Mouse (Mus musculus) embryonic facial prominence, embryonic 11.5 days (tissue): Measurements from ENCODE around the gene Pomgnt2. TPM values are rescaled to one million over a fixed set of nuclear protein-coding genes. Genes with fewer than 3 reads are reported as not detected.

Source experiments
- ATAC-seq: fragments of 200-750 bp; cut with Nextera tagmentation; replicated peaks from 2 replicates; pipeline ENCODE4 v1.8.0; 2017; ENCODE audit warnings: low read depth; ENCODE audit not compliant: insufficient number of reproducible peaks, low FRiP score, low TSS enrichment
- DNase-seq: peaks from one replicate; pipeline ENCODE4 v3.0.0-alpha.2; 2015; ENCODE audit warnings: low spot score
- H3K27ac ChIP-seq: fragments of 300-500 bp; sonication (generic); replicated peaks from 2 replicates; pipeline ENCODE4 v1.5.1; 2014; ENCODE audit warnings: mild to moderate bottlenecking, low read depth, low read length, control low read depth
- H3K27me3 ChIP-seq: fragments of 300-500 bp; sonication (generic); 2 replicates; pipeline ENCODE4 v1.6.1; 2014; ENCODE audit warnings: mild to moderate bottlenecking, low read length, moderate library complexity, mixed read lengths; ENCODE audit not compliant: control insufficient read depth, insufficient read depth
- H3K36me3 ChIP-seq: fragments of 300-500 bp; sonication (generic); replicated peaks from 2 replicates; pipeline ENCODE4 v1.6.1; 2014; ENCODE audit warnings: low read depth, mild to moderate bottlenecking, low read length, moderate library complexity, mixed read lengths; ENCODE audit not compliant: control insufficient read depth, insufficient read depth
- H3K4me1 ChIP-seq: fragments of 300-500 bp; sonication (generic); 2 replicates; pipeline ENCODE4 v1.6.1; 2014; ENCODE audit warnings: low read length, mixed read lengths; ENCODE audit not compliant: control insufficient read depth, insufficient read depth
- H3K4me2 ChIP-seq: fragments of 300-500 bp; sonication (generic); 2 replicates; pipeline ENCODE4 v1.6.1; 2014; ENCODE audit warnings: low read depth, mild to moderate bottlenecking, control low read depth, low read length, moderate library complexity
- H3K4me3 ChIP-seq: fragments of 300-500 bp; sonication (generic); 2 replicates; pipeline ENCODE4 v1.5.1; 2014; ENCODE audit warnings: low read depth, low read length, control low read depth
- H3K9ac ChIP-seq: fragments of 300-500 bp; sonication (generic); replicated peaks from 2 replicates; pipeline ENCODE4 v1.6.1; 2014; ENCODE audit warnings: mild to moderate bottlenecking, control low read depth, low read length
- H3K9me3 ChIP-seq: fragments of 300-500 bp; sonication (generic); replicated peaks from 2 replicates; pipeline ENCODE4 v1.6.1; 2016; ENCODE audit warnings: mild to moderate bottlenecking, low read length, inconsistent platforms, mixed read lengths; ENCODE audit not compliant: control insufficient read depth
- WGBS: fragments of 180-500 bp; shearing (Covaris S2); extraction: QIAGEN DNeasy Blood & Tissue Kit; methylation state at CpG from one replicate; pipeline ENCODE4 v1.1.7; 2014; 5-methylcytosine and 5-hydroxymethylcytosine counted together
- polyA plus RNA-seq: library from polyadenylated mRNA; unstranded; fragments of >200 nt; fragmentation: Nextera tagmentation; extraction: Ambion mirVana; gene quantifications from 2 replicates; pipeline ENCODE4 v1.2.1, GENCODE M21; 2014

Pomgnt2 gene
- polyA plus RNA-seq, 1 experiment from 2014 or later, result 6.9 TPM

GRCm38 (mm10) chr9:121981046-121981445 is 15.9 kb downstream of the Pomgnt2 start:
- Histone ChIP-seq H3K36me3 (no peaks in the 10 kb centered on the region), H3K4me2 (no peak overlapping the region), H3K9ac (no peak overlapping the region), H3K4me3 (no peak overlapping the region), H3K9me3 (no peaks in the 10 kb centered on the region), H3K27ac (no peak overlapping the region), H3K27me3 (no peaks in the 10 kb centered on the region), H3K4me1 (no peaks in the 10 kb centered on the region)
- 83% methylated on average over 9 of the region's 9 CpGs for WGBS
- ATAC-seq (no peak), DNase-seq (no peak)

DNA sequence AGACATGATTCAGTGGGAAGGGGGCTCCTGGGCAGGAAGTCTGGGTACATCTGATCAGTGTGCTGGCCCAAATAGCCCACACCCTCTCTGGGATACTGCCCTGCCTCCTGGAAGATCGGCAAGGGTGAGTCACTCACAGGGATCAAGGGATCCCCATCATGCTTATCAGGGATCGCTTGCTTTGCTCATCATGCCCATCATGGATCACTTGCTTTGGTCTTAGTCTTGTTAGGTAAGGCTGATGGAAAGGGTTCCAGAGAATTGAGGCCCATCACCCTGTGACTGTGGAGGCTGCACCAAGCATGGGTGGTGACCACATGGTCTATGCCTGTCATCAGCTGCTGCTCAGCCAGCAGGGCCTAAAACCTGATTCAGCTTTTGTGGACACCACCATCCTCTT is 21.6 kb downstream of the Pomgnt2 start:
- Histone ChIP-seq H3K9ac (no peak overlapping the region), H3K9me3 (no peaks in the 10 kb centered on the region), H3K4me1 (no peaks in the 10 kb centered on the region), H3K4me3 (no peak overlapping the region), H3K36me3 (no peaks in the 10 kb centered on the region), H3K27ac (no peak overlapping the region), H3K4me2 (no peak overlapping the region), H3K27me3 (no peaks in the 10 kb centered on the region)
- WGBS, result 81% methylated on average over 2 of the region's 2 CpGs
- no peak for DNase-seq
- no peak for ATAC-seq

- DNase-seq (no peak), ATAC-seq (no peak)
- Histone ChIP-seq H3K4me2 (no peak overlapping the region), H3K9ac (no peak overlapping the region), H3K4me3 (no peak overlapping the region), H3K36me3 (no peaks in the 10 kb centered on the region), H3K9me3 (no peaks in the 10 kb centered on the region), H3K27me3 (no peaks in the 10 kb centered on the region), H3K27ac (no peak overlapping the region), H3K4me1 (no peaks in the 10 kb centered on the region)
- WGBS, result 84% methylated on average over 12 of the region's 12 CpGs
These were observed 22.5 kb downstream of the Pomgnt2 start for GRCm38 (mm10) chr9:121974141-121974986.

DNA sequence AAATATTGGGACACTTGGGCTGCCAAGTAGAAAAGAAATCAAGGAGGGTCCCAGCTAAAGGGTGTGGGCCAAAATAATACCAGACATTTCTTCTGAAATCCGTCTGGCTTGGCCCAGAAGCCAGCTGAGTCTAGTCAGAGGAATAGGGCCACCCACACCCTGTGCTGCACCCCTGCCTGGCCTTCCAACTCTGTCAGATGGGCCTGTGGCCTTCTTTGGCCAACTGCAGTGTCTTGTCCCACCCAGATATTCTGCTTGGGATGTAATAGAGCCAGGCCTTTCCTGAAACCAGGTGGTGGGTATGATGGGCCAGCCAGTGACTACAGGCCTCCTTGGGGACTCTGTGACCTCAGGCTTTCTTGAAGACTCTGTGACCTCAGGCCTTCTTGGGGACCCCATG is 23.7 kb downstream of the Pomgnt2 start:
- H3K4me3 ChIP-seq, result no peak overlapping the region

GRCm38 (mm10) chr9:121969841-121970381 is 27.0 kb downstream of the Pomgnt2 start:
- DNase-seq (no peak), ATAC-seq (no peak)
- H3K9ac ChIP-seq, result no peak overlapping the region
- H3K4me2 ChIP-seq, result no peak overlapping the region
- H3K27me3 ChIP-seq, result no peaks in the 10 kb centered on the region
- no peaks in the 10 kb centered on the region for H3K36me3 ChIP-seq
- no peak overlapping the region for H3K27ac ChIP-seq
- 61% methylated on average over 5 of the region's 5 CpGs for WGBS
- H3K4me3 ChIP-seq, result no peak overlapping the region
- no peaks in the 10 kb centered on the region for H3K4me1 ChIP-seq
- no peaks in the 10 kb centered on the region for H3K9me3 ChIP-seq

More for the DNA sequence above, 23.7 kb downstream of the Pomgnt2 start:
- no peaks in the 10 kb centered on the region for H3K27me3 ChIP-seq
- no peak for ATAC-seq
- DNase-seq, result no peak
- H3K36me3 ChIP-seq, result no peaks in the 10 kb centered on the region
- no peak overlapping the region for H3K4me2 ChIP-seq
- no peaks in the 10 kb centered on the region for H3K4me1 ChIP-seq
- no peak overlapping the region for H3K27ac ChIP-seq
- H3K9me3 ChIP-seq, result no peaks in the 10 kb centered on the region
- no peak overlapping the region for H3K9ac ChIP-seq
- 57% methylated on average over 1 of the region's 1 CpGs for WGBS

DNA sequence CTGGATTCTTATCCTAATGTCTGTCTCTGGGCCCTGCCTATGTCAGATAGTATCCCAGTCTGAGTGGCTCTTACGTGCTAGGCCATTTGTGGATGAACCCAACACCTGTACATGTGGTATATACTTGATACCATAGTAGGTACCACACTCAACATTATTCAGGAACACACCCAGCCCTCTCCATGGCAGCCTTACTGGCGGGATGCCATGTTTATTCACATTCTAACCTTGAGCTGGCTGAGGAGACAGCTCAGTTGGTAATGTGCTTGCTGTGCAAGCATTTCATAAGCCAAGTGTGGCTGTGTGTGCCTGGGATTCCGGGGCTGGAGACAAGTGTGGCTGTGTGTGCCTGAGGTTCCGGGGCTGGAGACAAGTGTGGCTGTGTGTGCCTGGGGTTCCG is 28.7 kb downstream of the Pomgnt2 start:
- 83% methylated on average over 5 of the region's 5 CpGs for WGBS

DNA sequence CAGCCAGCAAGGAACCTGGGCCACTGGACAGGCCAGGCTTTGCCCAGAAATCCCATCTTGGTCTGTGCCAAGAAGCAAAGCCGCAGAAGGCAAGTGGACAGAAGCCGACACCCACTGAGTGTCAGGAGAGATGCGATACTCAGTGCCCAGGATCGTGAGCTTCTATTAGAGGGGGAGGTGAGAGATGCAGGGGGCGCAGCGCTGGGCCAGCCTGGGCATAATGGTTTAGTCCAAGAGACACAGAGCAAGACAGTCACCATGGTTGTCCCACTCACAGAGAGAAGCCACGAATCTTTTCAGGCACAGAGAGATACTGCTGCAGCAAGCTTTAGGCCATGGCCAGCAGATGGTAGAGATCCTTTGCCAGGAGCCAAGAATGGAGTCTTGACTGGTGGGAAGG is 32.0 kb downstream of the Pomgnt2 start:
- DNase-seq (no peak), ATAC-seq (no peak)
- peaks cover 4% of the 10 kb centered on the region; the same call in 1 of the 2 replicates for H3K4me1 ChIP-seq
- 88% methylated on average over 7 of the region's 7 CpGs for WGBS
- H3K36me3 ChIP-seq, result no peaks in the 10 kb centered on the region
- no peak overlapping the region for H3K27ac ChIP-seq
- no peak overlapping the region for H3K9ac ChIP-seq
- no peak overlapping the region for H3K4me3 ChIP-seq
- no peak overlapping the region for H3K4me2 ChIP-seq
- no peaks in the 10 kb centered on the region for H3K27me3 ChIP-seq
- no peaks in the 10 kb centered on the region for H3K9me3 ChIP-seq

More for the DNA sequence above, 28.7 kb downstream of the Pomgnt2 start:
- Histone ChIP-seq H3K9me3 (no peaks in the 10 kb centered on the region), H3K4me3 (no peak overlapping the region), H3K27me3 (no peaks in the 10 kb centered on the region), H3K4me1 (no peaks in the 10 kb centered on the region), H3K9ac (no peak overlapping the region), H3K27ac (no peak overlapping the region), H3K4me2 (no peak overlapping the region), H3K36me3 (no peaks in the 10 kb centered on the region)
- DNase-seq, result no peak
- no peak for ATAC-seq

GRCm38 (mm10) chr9:121959966-121960635 is 36.8 kb downstream of the Pomgnt2 start:
- WGBS, result 28% methylated on average over 7 of the region's 7 CpGs
- no peaks in the 10 kb centered on the region for H3K36me3 ChIP-seq

More at GRCm38 (mm10) chr9:121959966-121960635, 36.8 kb downstream of the Pomgnt2 start:
- Histone ChIP-seq H3K9ac (no peak overlapping the region), H3K4me1 (peaks cover 6% of the 10 kb centered on the region; the same call in 1 of the 2 replicates), H3K9me3 (no peaks in the 10 kb centered on the region), H3K27me3 (no peaks in the 10 kb centered on the region), H3K4me2 (no peak overlapping the region), H3K4me3 (no peak overlapping the region), H3K27ac (0 out of 2 replicates have a peak overlapping the region, but pooled peaks have one; percentile 13)
- ATAC-seq (no peak), DNase-seq (peak; percentile 72)
